Mouse (Mus musculus) testis, adult 2 months (tissue): ENCODE data around the gene Gm44502.

Experiments
- CTCF ChIP-seq: fragments of 200-500 bp; IDR thresholded peaks from 2 replicates; pipeline ENCODE4 v1.5.1; 2012; ENCODE audit warnings: low read depth, mild to moderate bottlenecking, inconsistent platforms, low read length, moderate library complexity; ENCODE audit not compliant: control insufficient read depth, insufficient read depth, insufficient replicate concordance
- POLR2A ChIP-seq: fragments of 200-500 bp; IDR thresholded peaks from 2 replicates; pipeline ENCODE4 v1.6.1; 2012; ENCODE audit warnings: low read depth, mild to moderate bottlenecking, inconsistent platforms, low read length, moderate library complexity; ENCODE audit not compliant: control insufficient read depth

DNA sequence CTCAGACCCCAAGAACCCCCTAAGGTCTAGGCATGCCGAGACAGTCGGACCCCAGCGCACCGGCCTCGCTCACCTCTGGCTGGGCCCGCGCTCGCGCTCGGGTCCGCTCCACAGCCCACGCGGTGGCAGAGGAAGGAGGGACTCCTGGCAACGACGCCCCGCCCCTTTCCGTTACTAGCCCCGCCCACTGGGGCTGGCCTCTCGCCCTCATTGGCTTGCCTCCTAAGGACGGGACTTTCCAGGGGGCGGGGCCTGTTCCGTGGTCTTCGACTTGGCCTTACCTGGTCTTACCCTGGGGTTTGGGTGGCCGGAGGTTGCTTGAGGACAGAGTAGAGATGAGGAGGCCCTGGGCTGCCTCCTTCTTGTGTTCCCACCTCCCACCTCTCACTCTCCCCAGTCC, 19.4 kb downstream of the Gm44502 start, which contains the start of gene Syce3:
- TF ChIP-seq POLR2A (peak; percentile 78), CTCF (no peak)
